Mouse (Mus musculus): ENCODE measurements around the gene Cnot8.

Cnot8 gene

GRCm38 (mm10) chr11:58156871-58157270, 52.9 kb downstream of the Cnot8 start:
- in situ Hi-C loops (cut with MboI, MseI): no loop called here

- in situ Hi-C loops (cut with MboI, MseI): no loop called here
These were observed 61.1 kb downstream of the Cnot8 start for GRCm38 (mm10) chr11:58165072-58165471.

- in situ Hi-C loops (cut with MboI, MseI): no loop called here
These were observed 63.8 kb downstream of the Cnot8 start for GRCm38 (mm10) chr11:58167822-58168166.

Measured in T-helper 1 cell (primary cell).